Mouse (Mus musculus) brain, embryonic 14.5 days (tissue): ENCODE data around the gene Kctd18.

Source experiments
- CTCF ChIP-seq: fragments of 200-500 bp; IDR thresholded peaks from 2 replicates; pipeline ENCODE4 v1.5.1; 2012; ENCODE audit warnings: inconsistent platforms, mild to moderate bottlenecking, moderate library complexity, borderline replicate concordance; ENCODE audit not compliant: insufficient read depth, insufficient read length; ENCODE audit errors: extremely low read depth
- POLR2A ChIP-seq: fragments of 200-500 bp; IDR thresholded peaks from 2 replicates; pipeline ENCODE4 v1.6.1; 2012; ENCODE audit warnings: mild to moderate bottlenecking, inconsistent platforms, borderline replicate concordance; ENCODE audit not compliant: poor library complexity, insufficient read depth, insufficient read length, severe bottlenecking; ENCODE audit errors: extremely low read depth

DNA sequence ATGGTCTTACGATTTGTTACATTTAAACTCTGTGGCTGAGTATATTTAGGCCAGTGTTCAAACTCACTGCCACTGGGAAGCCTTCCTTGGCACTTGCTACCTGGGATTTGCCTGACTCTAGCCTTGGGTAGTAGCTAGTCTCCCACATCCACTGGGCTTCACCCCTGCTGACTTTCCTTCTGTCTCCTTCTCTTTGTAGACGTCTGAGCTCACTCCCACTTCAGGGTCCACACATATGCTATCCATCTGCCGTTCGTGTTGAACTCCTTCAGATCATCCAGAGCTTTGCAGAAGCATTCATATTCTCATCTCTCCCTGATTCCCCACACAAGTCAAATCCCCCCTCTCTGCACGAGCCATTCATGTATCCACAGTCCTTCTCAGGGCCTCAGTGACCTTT lies 26.8 kb upstream of the Kctd18 start:
- TF ChIP-seq POLR2A (no peak), CTCF (no peak)
